In genomic region chr9:119895040-119895721, GRCm38 (mm10) we compare ENCODE assay signal across 8 mouse cellular contexts. TPM values are rescaled to one million over a fixed set of nuclear protein-coding genes. Genes with fewer than 3 reads are reported as not detected.
A peak's percentile ranks its signal among the peaks of the same experiment; 100 is the strongest.
DNase-seq lines count a peak whose midpoint lies in the region; ATAC-seq and TF ChIP-seq lines count a peak whose summit lies in the region.

No protein-coding gene starts in this region.

- no peak for TF ChIP-seq CTCF in embryonic fibroblast, embryonic 13.5 days (IDR thresholded peaks at IDR 0.05; ENCODE audit: borderline replicate concordance, insufficient read depth, low read length)
- no peak for TF ChIP-seq CTCF in heart, postnatal 0 days (IDR thresholded peaks at IDR 0.05; ENCODE audit: low read depth)

- no peak for TF ChIP-seq EP300 in heart, postnatal 0 days (IDR thresholded peaks at IDR 0.05; ENCODE audit: low read depth)

- peak overlapping the region; percentile 84 for H3K4me2 ChIP-seq in heart, postnatal 0 days (ENCODE audit: low read depth, low read length)

- peak; percentile 65 for ATAC-seq in heart, postnatal 0 days (ENCODE audit: insufficient read depth, low read depth)
- ATAC-seq in megakaryocyte progenitor cell, adult 5-6 weeks (replicated peaks; ENCODE audit: poor library complexity) = peak; percentile 48

- no peaks in the 10 kb centered on the region for H3K9me3 ChIP-seq in heart, postnatal 0 days (replicated peaks; ENCODE audit: control insufficient read depth, low read length)
- no peaks in the 10 kb centered on the region for H3K9me3 ChIP-seq in limb, embryonic 10.5 days (replicated peaks)

- WGBS in heart, postnatal 0 days = 1% methylated on average over 30 of the region's 71 CpGs
- 1% methylated on average over 71 of the region's 71 CpGs for WGBS in limb, embryonic 10.5 days

- no peak overlapping the region for H3K27ac ChIP-seq in embryonic fibroblast, embryonic 13.5 days (ENCODE audit: insufficient read depth, low read length)
- peak overlapping the region; percentile 80 for H3K27ac ChIP-seq in heart, postnatal 0 days (ENCODE audit: low read depth)
- H3K27ac ChIP-seq in limb, embryonic 10.5 days = peak overlapping the region; percentile 95

- DNase-seq in CD4-positive helper T cell, adult 2 months (ENCODE audit: low read depth, low spot score) = peak; percentile 74
- peak; percentile 14 for DNase-seq in ES-CJ7 (ENCODE audit: low read depth, low spot score)
- DNase-seq in heart, postnatal 0 days (ENCODE audit: low spot score) = peak; percentile 28
- DNase-seq in limb, embryonic 10.5 days (ENCODE audit: low spot score) = no peak
- DNase-seq in spleen, postnatal 4 days (ENCODE audit: low spot score in 2 of 2) = peak; percentile 51 to 77
- DNase-seq in cerebellum, adult 8-10 months = no peak

- H3K9ac ChIP-seq in heart, postnatal 0 days (replicated peaks; ENCODE audit: low read depth, low read length) = peak overlapping the region; percentile 88

- H3K36me3 ChIP-seq in heart, postnatal 0 days (replicated peaks; ENCODE audit: control insufficient read depth, insufficient read depth, low read length) = 0 out of 2 replicates have a peak, but pooled peaks cover 5% of the 10 kb centered on the region
- peaks cover 9% of the 10 kb centered on the region for H3K36me3 ChIP-seq in limb, embryonic 10.5 days

- no peaks in the 10 kb centered on the region for H3K27me3 ChIP-seq in heart, postnatal 0 days (ENCODE audit: control insufficient read depth, insufficient read depth, low read length)
- no peaks in the 10 kb centered on the region for H3K27me3 ChIP-seq in limb, embryonic 10.5 days (ENCODE audit: low read depth, poor library complexity, severe bottlenecking)

- no peak for TF ChIP-seq POLR2A in embryonic fibroblast, embryonic 13.5 days (IDR thresholded peaks at IDR 0.05; ENCODE audit: low read depth, low read length)

- H3K4me3 ChIP-seq in embryonic fibroblast, embryonic 13.5 days (ENCODE audit: insufficient read depth, low read length) = peak overlapping the region; percentile 59
- H3K4me3 ChIP-seq in heart, postnatal 0 days (ENCODE audit: low read depth, low read length) = peak overlapping the region; percentile 97
- peak overlapping the region; percentile 99 for H3K4me3 ChIP-seq in limb, embryonic 10.5 days

- H3K4me1 ChIP-seq in embryonic fibroblast, embryonic 13.5 days (ENCODE audit: control insufficient read depth, insufficient read depth, low read length) = no peaks in the 10 kb centered on the region
- H3K4me1 ChIP-seq in heart, postnatal 0 days (ENCODE audit: control insufficient read depth, insufficient read depth) = peaks cover 12% of the 10 kb centered on the region; the same call in 1 of the 2 replicates
- peaks cover 20% of the 10 kb centered on the region for H3K4me1 ChIP-seq in limb, embryonic 10.5 days

RNA-seq across cellular contexts. Expression of gene Wdr48, which starts 0.5 kb away (rescaled TPM):
- polyA plus RNA-seq in embryonic fibroblast, embryonic 13.5 days (2011; ENCODE audit: insufficient read length, low read depth, missing spikeins) = 66.1 and 67.7 TPM in 2 replicates
- 19.0 and 25.3 TPM in 2 replicates for total RNA-seq in heart, postnatal 0 days (2014; rRNA removed; ENCODE audit: low replicate concordance)
- 19.4 and 19.9 TPM in 2 replicates for polyA plus RNA-seq in heart, postnatal 0 days (2015; fragmentation: Nextera tagmentation; extraction: Ambion mirVana)
- polyA plus RNA-seq in limb, embryonic 10.5 days (2016; fragmentation: Nextera tagmentation; extraction: Ambion mirVana) = 66.0 and 71.8 TPM in 2 replicates
- total RNA-seq in megakaryocyte progenitor cell, adult 5-6 weeks (2015) = 57.6 and 75.4 TPM in 2 replicates
- total RNA-seq in megakaryocyte progenitor cell, adult 5-6 weeks (2017) = 49.1 and 58.6 TPM in 2 replicates

RNA-seq across cellular contexts. Expression of gene Gorasp1, which starts 42.2 kb away (rescaled TPM):
- 7.4 and 10.5 TPM in 2 replicates for polyA plus RNA-seq in embryonic fibroblast, embryonic 13.5 days (2011; ENCODE audit: insufficient read length, low read depth, missing spikeins)
- total RNA-seq in heart, postnatal 0 days (2014; rRNA removed; ENCODE audit: low replicate concordance) = 10.0 and 63.5 TPM in 2 replicates
- 14.1 and 16.8 TPM in 2 replicates for polyA plus RNA-seq in heart, postnatal 0 days (2015; fragmentation: Nextera tagmentation; extraction: Ambion mirVana)
- 30.3 and 33.0 TPM in 2 replicates for polyA plus RNA-seq in limb, embryonic 10.5 days (2016; fragmentation: Nextera tagmentation; extraction: Ambion mirVana)
- 7.9 and 8.7 TPM in 2 replicates for total RNA-seq in megakaryocyte progenitor cell, adult 5-6 weeks (2015)
- total RNA-seq in megakaryocyte progenitor cell, adult 5-6 weeks (2017) = 5.1 and 7.4 TPM in 2 replicates

RNA-seq across cellular contexts. Expression of gene Ttc21a, which starts 42.2 kb away (rescaled TPM):
- polyA plus RNA-seq in embryonic fibroblast, embryonic 13.5 days (2011; ENCODE audit: insufficient read length, low read depth, missing spikeins) = not detected in 2 replicates
- 0.27 TPM in 1 of 2 replicates, not detected in the other for total RNA-seq in heart, postnatal 0 days (2014; rRNA removed; ENCODE audit: low replicate concordance)
- polyA plus RNA-seq in heart, postnatal 0 days (2015; fragmentation: Nextera tagmentation; extraction: Ambion mirVana) = 0.05 and 0.07 TPM in 2 replicates
- polyA plus RNA-seq in limb, embryonic 10.5 days (2016; fragmentation: Nextera tagmentation; extraction: Ambion mirVana) = 0.34 and 0.43 TPM in 2 replicates
- total RNA-seq in megakaryocyte progenitor cell, adult 5-6 weeks (2015) = 2.3 and 2.4 TPM in 2 replicates
- 3.4 and 5.7 TPM in 2 replicates for total RNA-seq in megakaryocyte progenitor cell, adult 5-6 weeks (2017)

Comparison
In these comparisons a context has a peak if more than half of its experiments do, and no peak if none do; other contexts are left out.
1. DNase-seq: peak in CD4-positive helper T cell, adult 2 months (single experiment), ES-CJ7 (single experiment), heart, postnatal 0 days (single experiment) and spleen, postnatal 4 days (2 of 2); none in limb, embryonic 10.5 days (single experiment) and cerebellum, adult 8-10 months (single experiment).
2. Peak in every context shown above with its lines, with median percentiles within 50 percentile points of each other: H3K4me3 ChIP-seq.